Mouse (Mus musculus) B cell, adult 67 days (primary cell): Measurements from ENCODE around the gene Gm10220. TPM values are rescaled to one million over a fixed set of nuclear protein-coding genes. Genes with fewer than 3 reads are reported as not detected.

Experiments
- total RNA-seq, 2 experiments: library from RNA; stranded (reverse); gene quantifications; 4 replicates each; pipeline ENCODE4 v1.2.4; 2023

Gm10220 gene
- not detected for total RNA-seq

DNA sequence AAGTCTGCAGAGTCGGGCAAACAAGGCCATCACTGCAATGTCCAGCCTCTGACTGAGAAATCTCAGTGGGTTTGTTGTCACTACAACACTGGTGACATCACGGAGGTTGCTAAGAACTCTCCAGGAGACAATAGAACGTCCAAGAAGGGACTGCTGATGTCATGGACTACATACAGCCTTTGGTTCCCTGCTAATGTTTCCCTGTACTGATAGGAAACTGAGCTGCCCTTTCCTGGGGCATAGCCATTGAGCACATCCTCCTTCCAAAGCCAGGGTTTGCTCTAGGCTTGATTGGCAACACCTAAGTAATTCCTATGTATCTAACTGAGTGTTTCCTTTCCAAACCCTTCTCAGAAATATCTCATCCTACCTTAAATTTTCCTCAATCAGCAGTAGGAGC, at the start of gene Gm10220:
Gene Gm10220 (minus strand): TSS at position 101 of the 400 bp plus-strand sequence.

DNA sequence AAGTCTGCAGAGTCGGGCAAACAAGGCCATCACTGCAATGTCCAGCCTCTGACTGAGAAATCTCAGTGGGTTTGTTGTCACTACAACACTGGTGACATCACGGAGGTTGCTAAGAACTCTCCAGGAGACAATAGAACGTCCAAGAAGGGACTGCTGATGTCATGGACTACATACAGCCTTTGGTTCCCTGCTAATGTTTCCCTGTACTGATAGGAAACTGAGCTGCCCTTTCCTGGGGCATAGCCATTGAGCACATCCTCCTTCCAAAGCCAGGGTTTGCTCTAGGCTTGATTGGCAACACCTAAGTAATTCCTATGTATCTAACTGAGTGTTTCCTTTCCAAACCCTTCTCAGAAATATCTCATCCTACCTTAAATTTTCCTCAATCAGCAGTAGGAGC, 16.0 kb downstream of the Gm10220 start, which contains the start of gene 5031410I06Rik:
Gene 5031410I06Rik (minus strand): TSS at position 101 of the 400 bp plus-strand sequence.

DNA sequence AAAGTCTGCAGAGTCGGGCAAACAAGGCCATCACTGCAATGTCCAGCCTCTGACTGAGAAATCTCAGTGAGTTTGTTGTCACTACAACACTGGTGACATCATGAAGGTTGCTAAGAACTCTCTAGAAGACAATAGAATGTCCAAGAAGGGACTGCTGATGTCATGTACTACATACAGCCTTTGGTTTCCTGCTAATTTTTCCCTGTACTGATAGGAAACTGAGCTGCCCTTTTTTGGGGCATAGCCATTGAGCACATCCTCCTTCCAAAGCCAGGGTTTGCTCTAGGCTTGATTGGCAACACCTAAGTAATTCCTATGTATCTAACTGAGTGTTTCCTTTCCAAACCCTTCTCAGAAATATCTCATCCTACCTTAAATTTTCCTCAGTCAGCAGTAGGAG, 32.0 kb downstream of the Gm10220 start, which contains the start of gene Gm10471:
Gene Gm10471 (minus strand): TSS at position 101 of the 400 bp plus-strand sequence.

Other genes with a start within 250 kb of the Gm10220 start
- gene Gm21663, start 179.0 kb downstream of the Gm10220 start, total RNA-seq = not detected
- not detected for gene Gm21671, start 167.0 kb downstream of the Gm10220 start, total RNA-seq
- not detected for gene Gm21680, start 148.8 kb downstream of the Gm10220 start, total RNA-seq
- not detected for gene Gm21698, start 132.8 kb downstream of the Gm10220 start, total RNA-seq
- gene Gm1979, start 116.6 kb downstream of the Gm10220 start, total RNA-seq = not detected
- not detected for gene Gm5862, start 98.5 kb downstream of the Gm10220 start, total RNA-seq
- gene Speer4a, start 81.9 kb downstream of the Gm10220 start, total RNA-seq = not detected
- not detected for gene Gm7347, start 62.8 kb downstream of the Gm10220 start, total RNA-seq
- gene Gm10471, start 32.1 kb downstream of the Gm10220 start, total RNA-seq = not detected
- not detected for gene 5031410I06Rik, start 16.1 kb downstream of the Gm10220 start, total RNA-seq
- not detected for gene Gm7361, start 136.3 kb upstream of the Gm10220 start, total RNA-seq